Mouse (Mus musculus) cerebellum, adult 9-10 months (tissue): ENCODE measurements at regions not wholly inside any gene's neighbourhood (a gene's known extent, or its start where the extent isn't known, plus 50 kb on each side); places are given as distances from the start of the nearest gene placed in this dataset.

Experiments
- DNase-seq: peaks from one replicate; pipeline ENCODE4 v3.0.0; 2022

- no peak for DNase-seq
These were observed 535.1 kb upstream of the Alcam start for GRCm38 (mm10) chr16:52988852-52989397.

GRCm38 (mm10) chr16:52984336-52984735 is 530.5 kb upstream of the Alcam start:
- DNase-seq = no peak

GRCm38 (mm10) chr16:52980995-52981394 is 527.1 kb upstream of the Alcam start:
- DNase-seq = no peak

GRCm38 (mm10) chr16:52972811-52973210 is 518.9 kb upstream of the Alcam start:
- no peak for DNase-seq

- no peak for DNase-seq
These were observed 493.8 kb upstream of the Alcam start for GRCm38 (mm10) chr16:52947679-52948078.

- DNase-seq = no peak
These were observed 480.9 kb upstream of the Alcam start for GRCm38 (mm10) chr16:52934749-52935148.

- no peak for DNase-seq
These were observed 478.1 kb upstream of the Alcam start for GRCm38 (mm10) chr16:52931978-52932377.

- DNase-seq = no peak
These were observed 438.8 kb upstream of the Alcam start for GRCm38 (mm10) chr16:52892467-52893255.

- no peak for DNase-seq
These were observed 425.7 kb upstream of the Alcam start for GRCm38 (mm10) chr16:52879463-52880114.

GRCm38 (mm10) chr16:52867833-52868232 is 414.0 kb upstream of the Alcam start:
- DNase-seq = no peak

GRCm38 (mm10) chr16:52863554-52863953 is 409.7 kb upstream of the Alcam start:
- DNase-seq = no peak

GRCm38 (mm10) chr16:52861263-52861662 is 407.4 kb upstream of the Alcam start:
- no peak for DNase-seq

- DNase-seq = no peak
These were observed 404.8 kb upstream of the Alcam start for GRCm38 (mm10) chr16:52858441-52859209.

- no peak for DNase-seq
These were observed 397.3 kb upstream of the Alcam start for GRCm38 (mm10) chr16:52851129-52851528.

- DNase-seq = no peak
These were observed 365.1 kb upstream of the Alcam start for GRCm38 (mm10) chr16:52818976-52819375.

- no peak for DNase-seq
These were observed 357.3 kb upstream of the Alcam start for GRCm38 (mm10) chr16:52811219-52811618.

- no peak for DNase-seq
These were observed 350.5 kb upstream of the Alcam start for GRCm38 (mm10) chr16:52804365-52804764.

- no peak for DNase-seq
These were observed 346.0 kb upstream of the Alcam start for GRCm38 (mm10) chr16:52799715-52800392.

- DNase-seq = no peak
These were observed 341.3 kb upstream of the Alcam start for GRCm38 (mm10) chr16:52795184-52795583.

- DNase-seq = no peak
These were observed 336.1 kb upstream of the Alcam start for GRCm38 (mm10) chr16:52789946-52790345.

GRCm38 (mm10) chr16:52747744-52748143 is 293.9 kb upstream of the Alcam start:
- no peak for DNase-seq

- no peak for DNase-seq
These were observed 292.3 kb upstream of the Alcam start for GRCm38 (mm10) chr16:52746186-52746585.

GRCm38 (mm10) chr16:52744720-52745119 is 290.8 kb upstream of the Alcam start:
- DNase-seq = no peak
